Mouse (Mus musculus): ENCODE results near the gene Dnah7a. TPM values are rescaled to one million over a fixed set of nuclear protein-coding genes. Genes with fewer than 3 reads are reported as not detected.
A peak's percentile ranks its signal among the peaks of the same experiment; 100 is the strongest.
"Not testable (repeated sequence)": the region's sequence is repeated elsewhere in the genome, so short reads cannot be mapped to it uniquely, and the experiment has no call there.

Dnah7a gene
- 3.6 and 4.4 TPM in 2 replicates for polyA plus RNA-seq (2016; fragmentation: Nextera tagmentation; extraction: Ambion mirVana)

- no peaks in the 10 kb centered on the region for H3K9me3 ChIP-seq
- WGBS, result 11% methylated on average over 42 of the region's 42 CpGs
- H3K27ac ChIP-seq, result peak within 1 kb of the TSS; percentile 63
- peak within 1 kb of the TSS; percentile 79 for H3K4me2 ChIP-seq (replicated peaks)
- ATAC-seq (ENCODE audit: insufficient number of reproducible peaks, insufficient read depth, low FRiP score, low TSS enrichment), result peak; percentile 72
- H3K9ac ChIP-seq, result peak within 1 kb of the TSS; percentile 44
- H3K4me3 ChIP-seq, result peak within 1 kb of the TSS; percentile 57
- H3K4me1 ChIP-seq, result 0 out of 2 replicates have a peak, but pooled peaks cover 5% of the 10 kb centered on the region
- no peaks in the 10 kb centered on the region for H3K36me3 ChIP-seq
- no peaks in the 10 kb centered on the region for H3K27me3 ChIP-seq
Measured at GRCm38 (mm10) chr1:53706431-53707361, at the start of gene Dnah7a. Dnah7a (minus strand) TSS chr1:53706784.

GRCm38 (mm10) chr1:53753501-53753900, 46.9 kb upstream of the Dnah7a start:
- H3K9ac ChIP-seq; H3K4me1 ChIP-seq; H3K4me2 ChIP-seq (replicated peaks); H3K4me3 ChIP-seq; H3K27ac ChIP-seq; H3K27me3 ChIP-seq; H3K36me3 ChIP-seq; H3K9me3 ChIP-seq; ATAC-seq (ENCODE audit: insufficient number of reproducible peaks, insufficient read depth, low FRiP score, low TSS enrichment): not testable (repeated sequence)
- 83% methylated on average over 2 of the region's 2 CpGs for WGBS

- H3K36me3 ChIP-seq, result no peaks in the 10 kb centered on the region
- no peak for ATAC-seq (ENCODE audit: insufficient number of reproducible peaks, insufficient read depth, low FRiP score, low TSS enrichment)
- H3K4me3 ChIP-seq, result no peak overlapping the region
- no peaks in the 10 kb centered on the region for H3K27me3 ChIP-seq
- H3K9me3 ChIP-seq, result no peaks in the 10 kb centered on the region
- no peak overlapping the region for H3K27ac ChIP-seq
- 72% methylated on average over 1 of the region's 1 CpGs for WGBS
- H3K9ac ChIP-seq, result no peak overlapping the region
- H3K4me2 ChIP-seq (replicated peaks), result no peak overlapping the region
- no peaks in the 10 kb centered on the region for H3K4me1 ChIP-seq
Measured at GRCm38 (mm10) chr1:53751144-53751543, 44.6 kb upstream of the Dnah7a start.

GRCm38 (mm10) chr1:53750697-53751096, 44.1 kb upstream of the Dnah7a start:
- not testable (repeated sequence) for ATAC-seq (ENCODE audit: insufficient number of reproducible peaks, insufficient read depth, low FRiP score, low TSS enrichment); H3K27ac ChIP-seq; H3K4me2 ChIP-seq (replicated peaks); H3K27me3 ChIP-seq; H3K36me3 ChIP-seq; H3K4me1 ChIP-seq; H3K4me3 ChIP-seq; H3K9ac ChIP-seq; H3K9me3 ChIP-seq
- WGBS, result 79% methylated on average over 7 of the region's 7 CpGs

DNA sequence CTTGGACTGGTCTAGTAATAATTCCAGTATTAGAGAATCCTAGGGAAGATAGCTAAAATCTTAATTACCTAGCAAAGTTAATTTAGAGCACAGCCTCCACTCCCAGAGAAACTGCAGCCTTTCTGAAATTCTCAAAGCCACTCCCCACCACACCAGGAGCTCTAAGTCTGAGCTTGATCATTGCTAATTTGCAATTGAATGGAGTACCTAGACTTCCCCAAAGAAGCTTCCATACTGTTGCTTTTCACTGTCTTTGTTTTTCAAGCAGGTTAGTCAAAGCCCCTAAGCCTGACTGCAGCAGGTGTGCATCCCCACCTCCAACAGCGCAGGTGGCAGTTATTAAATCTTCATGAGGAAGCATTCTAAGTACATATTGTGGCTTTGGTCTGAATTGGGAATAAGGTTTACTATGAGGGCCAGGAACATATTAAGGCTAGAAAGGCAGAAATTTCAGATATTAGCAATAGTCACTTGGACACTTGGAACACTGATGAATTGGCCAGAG, 43.3 kb upstream of the Dnah7a start:
- not testable (repeated sequence) for H3K9ac ChIP-seq; H3K27me3 ChIP-seq; H3K4me1 ChIP-seq; ATAC-seq (ENCODE audit: insufficient number of reproducible peaks, insufficient read depth, low FRiP score, low TSS enrichment); H3K4me2 ChIP-seq (replicated peaks); H3K27ac ChIP-seq; H3K36me3 ChIP-seq; H3K4me3 ChIP-seq; H3K9me3 ChIP-seq
- 64% methylated on average over 1 of the region's 1 CpGs for WGBS

DNA sequence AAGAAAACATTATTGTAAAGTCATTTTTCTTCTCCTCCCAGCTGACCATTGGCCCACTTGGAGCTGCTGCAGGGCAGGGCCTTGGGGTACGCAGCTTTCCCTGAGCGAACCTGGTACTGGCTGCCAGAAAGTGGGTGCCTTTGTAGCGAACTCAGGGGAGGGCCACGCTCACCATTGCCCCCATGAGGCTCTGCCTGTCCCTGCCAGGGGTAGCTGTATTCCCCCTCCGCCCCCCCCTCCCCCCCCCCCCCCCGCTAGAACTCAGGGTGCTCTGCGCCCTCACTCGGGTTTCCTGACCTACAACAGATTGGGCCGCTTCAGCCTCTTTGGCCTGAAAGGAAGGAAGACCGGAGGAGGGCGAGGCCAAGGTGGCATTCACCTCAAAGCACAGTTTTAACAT, 42.0 kb upstream of the Dnah7a start:
- Histone ChIP-seq H3K4me2 (replicated peaks) (no peak overlapping the region), H3K36me3 (no peaks in the 10 kb centered on the region), H3K4me3 (no peak overlapping the region), H3K4me1 (no peaks in the 10 kb centered on the region), H3K27me3 (no peaks in the 10 kb centered on the region), H3K9me3 (no peaks in the 10 kb centered on the region), H3K27ac (no peak overlapping the region), H3K9ac (no peak overlapping the region)
- ATAC-seq (ENCODE audit: insufficient number of reproducible peaks, insufficient read depth, low FRiP score, low TSS enrichment), result no peak
- WGBS, result 25% methylated on average over 9 of the region's 11 CpGs

GRCm38 (mm10) chr1:53746001-53746400, 39.4 kb upstream of the Dnah7a start:
- no peaks in the 10 kb centered on the region for H3K36me3 ChIP-seq

DNA sequence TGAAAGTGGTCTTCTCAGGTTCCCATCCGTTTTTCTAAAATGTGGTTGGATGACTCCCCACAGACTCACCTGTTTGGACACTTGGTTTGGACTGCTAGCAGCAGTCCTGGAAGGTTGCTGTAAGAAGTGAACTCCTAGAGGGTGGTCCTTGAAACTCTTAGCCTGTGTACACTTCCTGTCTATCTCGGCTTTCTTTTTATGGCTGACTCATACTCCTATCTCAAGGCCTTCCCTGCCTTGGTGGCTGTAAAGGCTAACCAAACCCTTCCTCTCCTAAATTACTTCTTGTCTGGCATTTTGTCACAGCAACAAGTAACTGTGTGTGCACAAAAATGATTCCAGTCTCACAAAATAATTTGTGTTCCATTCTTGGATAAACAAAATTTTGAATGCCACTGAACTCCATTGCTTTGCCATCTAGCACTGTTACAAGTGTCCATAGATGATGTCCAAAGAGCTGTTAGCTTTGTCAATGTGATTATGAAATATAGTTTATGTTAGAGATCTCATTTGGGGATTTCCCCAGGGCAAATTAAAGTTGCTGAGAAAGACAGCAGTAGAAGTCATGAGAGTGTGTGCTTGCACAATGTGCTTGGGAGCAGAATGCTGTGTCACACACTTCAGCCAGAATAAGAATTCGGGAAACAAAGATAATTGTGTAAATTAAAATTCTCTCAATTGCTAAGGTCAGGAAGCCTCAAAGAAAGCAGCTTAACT, 35.3 kb upstream of the Dnah7a start:
- Histone ChIP-seq H3K9ac (no peak overlapping the region), H3K27ac (no peak overlapping the region), H3K4me3 (no peak overlapping the region), H3K4me1 (no peaks in the 10 kb centered on the region), H3K4me2 (replicated peaks) (no peak overlapping the region), H3K36me3 (no peaks in the 10 kb centered on the region), H3K9me3 (no peaks in the 10 kb centered on the region), H3K27me3 (no peaks in the 10 kb centered on the region)
- no peak for ATAC-seq (ENCODE audit: insufficient number of reproducible peaks, insufficient read depth, low FRiP score, low TSS enrichment)
- 83% methylated on average over 3 of the region's 3 CpGs for WGBS

More at GRCm38 (mm10) chr1:53746001-53746400, 39.4 kb upstream of the Dnah7a start:
- H3K9ac ChIP-seq, result no peak overlapping the region
- no peak overlapping the region for H3K4me3 ChIP-seq
- H3K27ac ChIP-seq, result no peak overlapping the region
- no peak overlapping the region for H3K4me2 ChIP-seq (replicated peaks)
- WGBS, result 75% methylated on average over 5 of the region's 5 CpGs
- ATAC-seq (ENCODE audit: insufficient number of reproducible peaks, insufficient read depth, low FRiP score, low TSS enrichment), result no peak
- no peaks in the 10 kb centered on the region for H3K9me3 ChIP-seq
- H3K27me3 ChIP-seq, result no peaks in the 10 kb centered on the region
- no peaks in the 10 kb centered on the region for H3K4me1 ChIP-seq

GRCm38 (mm10) chr1:53740777-53741336, 34.3 kb upstream of the Dnah7a start:
- Histone ChIP-seq H3K36me3 (no peaks in the 10 kb centered on the region), H3K4me3 (no peak overlapping the region), H3K27me3 (no peaks in the 10 kb centered on the region), H3K9me3 (no peaks in the 10 kb centered on the region), H3K4me1 (no peaks in the 10 kb centered on the region), H3K9ac (no peak overlapping the region), H3K27ac (no peak overlapping the region), H3K4me2 (replicated peaks) (no peak overlapping the region)
- no peak for ATAC-seq (ENCODE audit: insufficient number of reproducible peaks, insufficient read depth, low FRiP score, low TSS enrichment)
- WGBS, result 73% methylated on average over 4 of the region's 4 CpGs

- not testable (repeated sequence) for H3K36me3 ChIP-seq; ATAC-seq (ENCODE audit: insufficient number of reproducible peaks, insufficient read depth, low FRiP score, low TSS enrichment); H3K4me3 ChIP-seq; H3K27ac ChIP-seq; H3K27me3 ChIP-seq; H3K9me3 ChIP-seq; H3K9ac ChIP-seq; H3K4me2 ChIP-seq (replicated peaks); H3K4me1 ChIP-seq
- 62% methylated on average over 4 of the region's 4 CpGs for WGBS
Measured at GRCm38 (mm10) chr1:53740077-53740776, 33.6 kb upstream of the Dnah7a start.

DNA sequence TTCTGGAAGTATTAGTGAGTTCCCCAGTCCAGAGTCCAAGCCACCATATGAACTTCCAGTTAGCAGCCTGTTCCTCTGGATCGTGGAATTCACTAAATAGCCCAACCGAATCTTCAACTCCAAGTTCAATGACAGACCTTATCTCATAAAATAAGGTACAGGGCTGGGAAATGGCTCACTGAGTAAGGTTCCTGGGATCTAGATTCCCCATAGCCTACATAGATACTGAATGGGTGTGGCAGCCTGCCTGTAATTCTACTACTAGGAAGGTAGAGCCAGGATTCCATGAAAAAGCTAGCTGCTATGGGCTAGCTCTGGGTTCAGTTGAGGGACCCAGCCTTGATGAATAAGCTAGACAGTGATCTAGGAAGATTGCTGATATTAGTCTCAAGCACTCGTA, 30.0 kb upstream of the Dnah7a start:
- H3K4me2 ChIP-seq (replicated peaks), result no peak overlapping the region
- no peaks in the 10 kb centered on the region for H3K4me1 ChIP-seq
- H3K4me3 ChIP-seq, result no peak overlapping the region
- no peak for ATAC-seq (ENCODE audit: insufficient number of reproducible peaks, insufficient read depth, low FRiP score, low TSS enrichment)
- WGBS, result 97% methylated on average over 3 of the region's 3 CpGs
- no peak overlapping the region for H3K9ac ChIP-seq
- H3K36me3 ChIP-seq, result no peaks in the 10 kb centered on the region
- H3K27me3 ChIP-seq, result no peaks in the 10 kb centered on the region
- no peak overlapping the region for H3K27ac ChIP-seq
- no peaks in the 10 kb centered on the region for H3K9me3 ChIP-seq

Data from embryonic facial prominence, embryonic 12.5 days (tissue).